Mouse (Mus musculus) heart, embryonic 11.5 days (tissue): ENCODE results near the gene Pitpnm1. TPM values are rescaled to one million over a fixed set of nuclear protein-coding genes. Genes with fewer than 3 reads are reported as not detected.

Source experiments
- ATAC-seq: fragments of 200-750 bp; cut with Nextera tagmentation; replicated peaks from 2 replicates; pipeline ENCODE4 v1.8.0; 2017; ENCODE audit warnings: moderate library complexity; ENCODE audit not compliant: insufficient number of reproducible peaks, low FRiP score, low TSS enrichment
- H3K27ac ChIP-seq: fragments of 300-500 bp; sonication (generic); 2 replicates; pipeline ENCODE4 v1.5.1; 2014; ENCODE audit warnings: mild to moderate bottlenecking, low read depth, low read length
- H3K27me3 ChIP-seq: fragments of 300-500 bp; sonication (generic); 2 replicates; pipeline ENCODE4 v1.6.1; 2014; ENCODE audit warnings: mild to moderate bottlenecking, low read length, mixed read lengths; ENCODE audit not compliant: control insufficient read depth, insufficient read depth
- H3K36me3 ChIP-seq: fragments of 300-500 bp; sonication (generic); 2 replicates; pipeline ENCODE4 v1.6.1; 2014; ENCODE audit warnings: mild to moderate bottlenecking, low read length, moderate library complexity, mixed read lengths; ENCODE audit not compliant: control insufficient read depth, insufficient read depth
- H3K4me1 ChIP-seq: fragments of 300-500 bp; sonication (generic); 2 replicates; pipeline ENCODE4 v1.6.1; 2014; ENCODE audit warnings: low read length; ENCODE audit not compliant: control insufficient read depth, insufficient read depth
- H3K4me2 ChIP-seq: fragments of 300-500 bp; sonication (generic); 2 replicates; pipeline ENCODE4 v1.6.1; 2014; ENCODE audit warnings: mild to moderate bottlenecking, moderate library complexity
- H3K4me3 ChIP-seq: fragments of 300-500 bp; sonication (generic); 2 replicates; pipeline ENCODE4 v1.5.1; 2014; ENCODE audit warnings: low read depth, low read length
- H3K9ac ChIP-seq: fragments of 300-500 bp; sonication (generic); 2 replicates; pipeline ENCODE4 v1.6.1; 2014; ENCODE audit warnings: mild to moderate bottlenecking, low read depth, low read length, moderate library complexity
- H3K9me3 ChIP-seq: fragments of 300-500 bp; sonication (generic); replicated peaks from 2 replicates; pipeline ENCODE4 v1.6.1; 2016; ENCODE audit warnings: low read length; ENCODE audit not compliant: control insufficient read depth
- WGBS: fragments of 180-500 bp; shearing (Covaris S2); extraction: QIAGEN DNeasy Blood & Tissue Kit; methylation state at CpG from one replicate; pipeline ENCODE4 v1.1.7; 2014; ENCODE audit not compliant: insufficient replicate concordance; 5-methylcytosine and 5-hydroxymethylcytosine counted together
- polyA plus RNA-seq: library from polyadenylated mRNA; unstranded; fragments of >200 nt; fragmentation: Nextera tagmentation; extraction: Ambion mirVana; gene quantifications from 2 replicates; pipeline ENCODE4 v1.2.1, GENCODE M21; 2014

Pitpnm1 gene
- polyA plus RNA-seq, 1 experiment from 2014 or later = 15.5 TPM

- no peak overlapping the region for H3K9ac ChIP-seq
- H3K36me3 ChIP-seq = no peaks in the 10 kb centered on the region
- no peaks in the 10 kb centered on the region for H3K9me3 ChIP-seq
- no peak overlapping the region for H3K4me3 ChIP-seq
- WGBS = 81% methylated on average over 1 of the region's 1 CpGs
- H3K27ac ChIP-seq = no peak overlapping the region
- H3K4me2 ChIP-seq = no peak overlapping the region
- no peak for ATAC-seq
- H3K4me1 ChIP-seq = no peaks in the 10 kb centered on the region
- no peaks in the 10 kb centered on the region for H3K27me3 ChIP-seq
These were observed 24.3 kb upstream of the Pitpnm1 start for GRCm38 (mm10) chr19:4075531-4075930.

GRCm38 (mm10) chr19:4079594-4079993 lies 20.2 kb upstream of the Pitpnm1 start:
- Histone ChIP-seq H3K4me2 (no peak overlapping the region), H3K36me3 (no peaks in the 10 kb centered on the region), H3K9ac (no peak overlapping the region), H3K9me3 (no peaks in the 10 kb centered on the region), H3K4me3 (no peak overlapping the region), H3K4me1 (no peaks in the 10 kb centered on the region), H3K27me3 (peaks cover 9% of the 10 kb centered on the region; the same call in 1 of the 2 replicates), H3K27ac (no peak overlapping the region)
- 79% methylated on average over 1 of the region's 1 CpGs for WGBS
- no peak for ATAC-seq

- no peak for ATAC-seq
- 50% methylated on average over 8 of the region's 8 CpGs for WGBS
- Histone ChIP-seq H3K4me1 (no peaks in the 10 kb centered on the region), H3K9me3 (no peaks in the 10 kb centered on the region), H3K27me3 (peaks cover 9% of the 10 kb centered on the region; the same call in 1 of the 2 replicates), H3K4me3 (no peak overlapping the region), H3K27ac (no peak overlapping the region), H3K9ac (no peak overlapping the region), H3K4me2 (no peak overlapping the region), H3K36me3 (no peaks in the 10 kb centered on the region)
These were observed 19.2 kb upstream of the Pitpnm1 start for GRCm38 (mm10) chr19:4080511-4081009.

- Histone ChIP-seq H3K4me1 (no peaks in the 10 kb centered on the region), H3K9me3 (no peaks in the 10 kb centered on the region), H3K4me3 (no peak within 1 kb of the TSS), H3K4me2 (no peak within 1 kb of the TSS), H3K27ac (no peak within 1 kb of the TSS), H3K27me3 (peaks cover 11% of the 10 kb centered on the region; the same call in 1 of the 2 replicates), H3K9ac (no peak within 1 kb of the TSS), H3K36me3 (no peaks in the 10 kb centered on the region)
- no peak for ATAC-seq
- 72% methylated on average over 3 of the region's 3 CpGs for WGBS
These were observed 18.4 kb upstream of the Pitpnm1 start, which contains the start of gene Cabp2 for GRCm38 (mm10) chr19:4081394-4081793. Cabp2 (plus strand) TSS chr19:4081578.

GRCm38 (mm10) chr19:4082219-4082965 lies 17.4 kb upstream of the Pitpnm1 start:
- Histone ChIP-seq H3K27me3 (peaks cover 11% of the 10 kb centered on the region; the same call in 1 of the 2 replicates), H3K4me3 (no peak overlapping the region), H3K36me3 (no peaks in the 10 kb centered on the region), H3K4me1 (no peaks in the 10 kb centered on the region), H3K27ac (no peak overlapping the region), H3K4me2 (no peak overlapping the region), H3K9me3 (no peaks in the 10 kb centered on the region), H3K9ac (no peak overlapping the region)
- WGBS = 72% methylated on average over 11 of the region's 11 CpGs
- ATAC-seq = no peak

GRCm38 (mm10) chr19:4083316-4083715 lies 16.5 kb upstream of the Pitpnm1 start:
- no peak overlapping the region for H3K27ac ChIP-seq
- H3K4me1 ChIP-seq = no peaks in the 10 kb centered on the region
- no peak for ATAC-seq
- no peaks in the 10 kb centered on the region for H3K9me3 ChIP-seq
- H3K36me3 ChIP-seq = no peaks in the 10 kb centered on the region
- H3K27me3 ChIP-seq = peaks cover 13% of the 10 kb centered on the region; the same call in 1 of the 2 replicates
- H3K4me3 ChIP-seq = no peak overlapping the region
- no peak overlapping the region for H3K4me2 ChIP-seq
- H3K9ac ChIP-seq = no peak overlapping the region
- 60% methylated on average over 7 of the region's 7 CpGs for WGBS

GRCm38 (mm10) chr19:4083826-4084225 lies 16.0 kb upstream of the Pitpnm1 start:
- peaks cover 14% of the 10 kb centered on the region; the same call in 1 of the 2 replicates for H3K27me3 ChIP-seq

GRCm38 (mm10) chr19:4084984-4085383 lies 14.8 kb upstream of the Pitpnm1 start:
- no peaks in the 10 kb centered on the region for H3K9me3 ChIP-seq

More at GRCm38 (mm10) chr19:4083826-4084225, 16.0 kb upstream of the Pitpnm1 start:
- Histone ChIP-seq H3K4me2 (no peak overlapping the region), H3K9ac (no peak overlapping the region), H3K9me3 (no peaks in the 10 kb centered on the region), H3K4me3 (no peak overlapping the region), H3K4me1 (no peaks in the 10 kb centered on the region), H3K27ac (no peak overlapping the region), H3K36me3 (no peaks in the 10 kb centered on the region)
- no peak for ATAC-seq
- 34% methylated on average over 8 of the region's 8 CpGs for WGBS

More at GRCm38 (mm10) chr19:4084984-4085383, 14.8 kb upstream of the Pitpnm1 start:
- WGBS = 82% methylated on average over 1 of the region's 1 CpGs
- Histone ChIP-seq H3K4me1 (no peaks in the 10 kb centered on the region), H3K36me3 (no peaks in the 10 kb centered on the region), H3K9ac (no peak overlapping the region), H3K4me3 (no peak overlapping the region), H3K27ac (no peak overlapping the region), H3K4me2 (no peak overlapping the region), H3K27me3 (peaks cover 18% of the 10 kb centered on the region)
- ATAC-seq = no peak
